Mouse (Mus musculus) retina, postnatal 7 days (tissue): ENCODE data around the gene Gm27021.
"Not testable (repeated sequence)": the region's sequence is repeated elsewhere in the genome, so short reads cannot be mapped to it uniquely, and the experiment has no call there.

Experiments used
- DNase-seq: peaks from one replicate; pipeline ENCODE4 v3.0.0-alpha.2; 2012; ENCODE audit warnings: low read depth, low spot score

Gene Gm27021

DNA sequence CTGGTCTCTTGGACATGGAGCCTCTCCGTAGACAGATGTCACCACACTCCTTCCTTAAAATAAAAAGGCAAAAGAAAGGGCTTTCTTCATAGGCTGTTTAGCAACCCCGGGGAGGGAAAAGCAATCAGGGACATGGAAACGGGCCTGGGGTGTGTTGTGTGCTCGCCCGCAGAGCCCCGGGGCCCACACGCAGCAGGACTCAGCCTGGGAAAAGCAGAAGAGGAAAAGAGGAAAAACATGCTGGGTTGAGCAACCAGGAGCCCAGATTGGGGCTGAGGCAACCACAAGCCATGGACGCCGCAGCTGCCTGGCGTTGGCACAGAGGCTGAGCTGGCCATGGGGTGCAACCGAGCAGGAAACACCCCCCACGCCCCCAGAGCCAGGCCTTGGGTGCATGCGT lies 18.2 kb upstream of the Gm27021 start:
- no peak for DNase-seq

- no peak for DNase-seq
Observed at GRCm38 (mm10) chr8:120685591-120685990, 17.7 kb upstream of the Gm27021 start.

GRCm38 (mm10) chr8:120685097-120685496 lies 17.2 kb upstream of the Gm27021 start:
- no peak for DNase-seq

DNA sequence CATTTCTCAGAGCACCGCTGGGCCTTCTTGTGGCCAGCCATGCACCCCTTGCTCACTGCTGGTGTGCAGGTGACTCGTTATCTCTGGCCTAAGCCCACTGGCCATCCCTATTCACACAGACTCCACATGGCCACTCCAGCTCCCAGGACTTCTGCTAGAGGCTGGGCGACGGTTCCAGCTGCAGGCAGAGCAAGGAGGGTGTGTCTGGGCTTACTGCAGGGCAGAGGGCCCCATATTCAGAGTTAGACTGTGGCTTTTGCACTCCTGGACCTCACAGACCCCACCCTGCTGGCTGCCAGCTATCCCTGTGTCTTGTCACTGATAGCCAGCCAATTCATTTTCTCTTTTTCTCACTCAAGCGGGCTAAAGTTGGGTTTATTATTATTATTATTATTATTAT lies 16.2 kb upstream of the Gm27021 start:
- no peak for DNase-seq

- no peak for DNase-seq
Observed at GRCm38 (mm10) chr8:120683602-120684001, 15.7 kb upstream of the Gm27021 start.

DNA sequence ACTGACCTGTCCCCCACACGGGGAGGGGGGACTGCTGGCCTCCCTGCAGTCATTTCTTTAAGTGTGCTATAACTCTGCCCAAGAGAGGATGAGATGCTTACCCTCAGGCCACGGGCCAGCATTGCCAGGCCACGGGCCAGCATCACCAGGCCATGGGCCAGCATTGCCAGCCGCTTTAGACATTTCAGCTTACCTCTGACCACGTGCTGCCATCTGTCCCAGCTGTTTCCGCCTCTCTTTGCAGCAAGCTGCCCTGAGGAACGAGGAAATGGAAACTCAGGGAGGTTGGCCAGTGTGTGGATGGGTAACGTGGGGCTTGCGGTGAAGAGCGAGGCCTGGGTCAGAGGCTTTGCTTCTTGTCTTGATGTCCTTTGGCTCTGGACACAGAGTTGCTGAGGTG lies 13.2 kb upstream of the Gm27021 start:
- DNase-seq = no peak

- DNase-seq = not testable (repeated sequence)
Observed at GRCm38 (mm10) chr8:120680405-120680804, 12.5 kb upstream of the Gm27021 start.

- DNase-seq = no peak
Observed at GRCm38 (mm10) chr8:120679629-120680387, 11.9 kb upstream of the Gm27021 start.

GRCm38 (mm10) chr8:120678447-120678846 lies 10.6 kb upstream of the Gm27021 start:
- peak; percentile 78 for DNase-seq

DNA sequence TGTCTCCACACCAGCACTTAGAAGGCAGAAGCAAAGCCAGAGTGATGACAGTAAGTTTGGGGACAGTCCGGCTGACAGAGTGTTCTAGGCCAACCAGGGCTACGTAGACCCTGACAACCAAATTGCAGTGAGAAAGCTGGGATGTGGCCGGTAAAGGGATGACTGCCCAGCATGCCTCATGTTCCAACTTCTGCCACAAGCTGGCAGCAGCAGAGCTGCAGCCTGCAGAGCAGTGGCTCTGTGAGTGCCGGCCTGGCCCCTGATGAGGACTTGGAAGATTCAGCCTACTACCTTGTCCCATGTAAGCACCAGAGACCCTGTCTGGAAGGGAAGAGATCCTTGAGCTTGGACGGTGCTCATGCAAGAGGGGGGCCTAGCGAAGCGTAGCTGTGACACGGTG lies 7.8 kb upstream of the Gm27021 start:
- DNase-seq = no peak

DNA sequence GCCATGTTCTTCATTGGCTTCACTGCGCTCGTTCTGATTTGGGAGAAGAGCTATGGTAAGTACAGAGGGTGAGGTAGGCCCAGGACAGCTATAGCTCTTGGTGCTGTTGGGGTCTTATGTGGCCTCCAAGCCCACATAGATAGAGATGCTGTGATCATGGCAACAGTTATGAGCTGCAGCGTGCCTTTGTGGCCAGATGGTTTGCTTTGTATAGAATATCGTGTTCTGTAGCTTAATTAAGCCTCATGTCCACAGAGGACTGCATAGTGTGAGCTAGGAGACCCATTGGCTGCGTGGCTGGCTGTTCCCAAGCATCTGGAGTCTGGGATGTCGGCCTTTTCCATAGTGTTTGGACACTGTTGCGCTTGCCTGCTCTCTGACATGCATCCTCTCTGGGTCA lies 5.4 kb upstream of the Gm27021 start:
- DNase-seq = no peak

DNA sequence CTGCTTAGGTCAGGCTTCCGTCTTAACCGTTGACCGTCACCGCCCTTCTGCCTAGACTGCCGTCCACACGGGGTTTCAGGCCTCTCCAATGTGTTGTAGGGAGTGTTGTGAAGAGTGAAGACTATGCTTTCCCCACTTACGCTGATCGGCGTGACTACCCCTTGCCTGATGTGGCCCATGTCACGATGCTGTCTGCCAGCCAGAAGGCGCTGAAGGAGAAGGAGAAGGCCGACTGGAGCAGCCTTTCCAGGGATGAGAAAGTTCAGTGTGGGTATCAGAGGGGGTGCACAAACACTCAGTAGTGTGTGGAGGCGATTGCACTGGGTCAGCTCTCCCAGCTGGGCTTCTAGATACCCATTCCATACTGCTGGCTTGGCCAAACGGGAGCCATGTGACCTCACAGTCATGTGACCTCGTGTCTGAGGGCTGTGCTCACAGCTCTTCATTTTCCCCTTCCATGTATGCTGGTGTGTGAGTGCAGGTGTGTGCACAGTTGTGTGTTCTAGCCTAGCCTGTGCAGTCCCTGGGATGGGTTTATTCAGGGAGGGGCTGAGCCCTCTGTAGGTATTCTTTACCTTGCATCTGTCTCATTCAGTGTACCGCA lies 4.8 kb upstream of the Gm27021 start:
- DNase-seq = no peak

GRCm38 (mm10) chr8:120671775-120672174 lies 3.9 kb upstream of the Gm27021 start:
- no peak for DNase-seq

GRCm38 (mm10) chr8:120668374-120668905 lies 561 bp upstream of the Gm27021 start, which contains the start of gene Emc8:
Gene Emc8 (minus strand): TSS chr8:120668573.
- no peak for DNase-seq

DNA sequence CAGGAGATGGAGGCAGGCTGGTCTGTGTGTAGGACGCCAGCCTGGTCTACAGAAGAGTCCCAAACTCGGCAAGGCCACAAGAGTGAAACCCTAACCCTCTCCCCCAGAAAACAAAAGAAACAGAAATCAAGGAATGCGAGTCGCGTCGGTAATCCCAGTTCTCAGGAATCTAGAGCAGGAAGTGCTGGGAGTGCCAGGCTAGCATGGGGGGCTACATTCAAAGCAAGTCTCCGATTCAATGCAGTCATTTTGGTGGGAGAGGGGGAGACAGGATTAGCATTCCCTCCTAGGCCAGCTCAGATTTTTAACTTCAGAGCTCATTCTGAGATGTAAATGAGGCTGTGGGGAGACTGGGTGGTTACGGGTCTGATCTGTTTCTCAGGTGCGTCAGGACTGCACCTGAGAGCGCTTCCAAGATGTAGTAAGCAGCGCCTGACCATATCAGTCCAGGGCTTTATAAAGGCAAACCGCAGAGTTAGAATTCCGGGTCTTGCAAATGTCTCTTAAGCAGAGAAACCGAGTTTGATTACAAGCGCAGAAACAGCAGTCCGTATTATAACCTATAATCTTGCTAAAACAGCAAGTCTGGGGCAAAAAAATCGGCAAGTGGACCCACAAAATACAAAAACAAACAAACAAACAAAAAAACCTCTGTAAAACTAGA lies 940 bp downstream of the Gm27021 start:
- DNase-seq = no peak

- DNase-seq = no peak
Observed at GRCm38 (mm10) chr8:120665726-120666455, 2.0 kb downstream of the Gm27021 start.

DNA sequence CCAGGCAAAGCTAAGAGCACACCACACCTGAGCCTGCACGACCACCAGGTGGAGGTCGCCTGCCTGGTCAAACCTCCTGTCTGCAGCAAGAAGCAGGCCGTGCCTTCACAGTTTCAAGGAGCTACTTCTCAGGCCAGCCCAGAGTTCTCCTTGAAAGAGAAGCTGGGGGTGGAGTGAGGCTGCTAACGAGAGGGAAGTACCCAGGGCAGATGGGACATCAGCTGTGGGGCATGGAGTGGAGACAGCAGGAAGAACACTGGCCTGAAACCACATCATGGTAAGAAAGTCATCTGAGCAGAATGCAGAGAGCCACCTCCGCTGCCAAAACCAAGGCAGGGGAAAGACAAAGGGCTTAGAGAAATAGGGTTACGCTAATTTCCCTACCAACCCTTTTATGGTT lies 3.3 kb downstream of the Gm27021 start:
- no peak for DNase-seq

- DNase-seq = no peak
Observed at GRCm38 (mm10) chr8:120657415-120657814, 10.5 kb downstream of the Gm27021 start.

DNA sequence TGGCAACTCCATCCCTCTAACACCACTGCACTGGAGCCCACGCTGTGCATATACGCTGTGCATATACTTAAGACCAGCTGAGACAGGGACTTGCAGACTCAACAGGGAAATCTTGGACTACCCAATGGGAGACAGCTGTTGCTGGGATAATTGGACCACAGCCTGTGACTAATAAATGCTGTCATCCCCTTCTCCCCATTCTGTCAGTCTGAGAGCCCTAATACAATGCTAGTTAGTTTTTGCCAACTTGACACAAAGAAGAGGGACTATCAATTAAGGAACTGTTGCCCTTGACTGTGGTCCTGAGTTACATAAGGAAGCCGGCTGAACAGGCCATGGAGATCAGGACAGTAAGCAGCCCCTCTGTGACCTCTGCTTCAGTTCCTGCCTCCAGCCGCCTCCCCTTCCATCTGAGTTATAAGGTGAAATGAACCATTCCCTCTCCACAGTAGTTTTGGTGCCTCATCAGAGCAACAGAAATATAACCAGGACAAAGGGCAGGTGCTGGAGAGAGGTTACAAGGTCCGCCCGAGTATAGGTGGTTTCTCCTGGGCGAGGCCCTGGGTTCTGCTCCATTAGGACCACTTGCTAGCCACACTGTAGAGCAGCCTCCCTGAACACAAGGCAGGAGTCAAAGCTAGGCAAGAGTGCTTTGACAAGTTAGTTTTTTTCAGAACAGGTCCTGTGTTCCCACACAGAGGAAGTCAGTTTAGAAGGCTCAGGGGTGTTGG lies 11.4 kb downstream of the Gm27021 start:
- no peak for DNase-seq

DNA sequence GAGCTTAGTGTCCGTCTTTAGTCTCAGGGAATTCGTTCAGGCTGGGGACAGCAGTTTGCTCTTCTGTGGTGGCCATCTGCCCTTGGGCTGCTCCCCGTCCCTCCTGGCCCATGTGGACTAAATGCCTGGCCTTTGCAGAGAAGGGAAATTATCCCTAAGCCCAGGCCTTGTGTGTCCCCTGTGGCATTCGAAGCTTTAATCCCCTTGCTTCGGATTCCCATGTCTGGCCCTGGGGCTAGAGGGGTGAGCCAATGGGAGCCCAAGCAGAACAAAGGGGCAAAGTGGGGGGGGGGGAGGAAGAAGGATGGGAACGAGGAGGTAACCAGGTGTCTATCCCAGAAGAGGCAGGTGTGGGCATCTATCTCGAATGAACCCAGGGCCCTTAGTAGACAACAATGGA lies 20.3 kb downstream of the Gm27021 start, which contains the start of gene 1190005I06Rik:
Gene 1190005I06Rik, minus strand, starts transcription at position 101 of the 400 bp plus-strand sequence.
- DNase-seq = no peak

DNA sequence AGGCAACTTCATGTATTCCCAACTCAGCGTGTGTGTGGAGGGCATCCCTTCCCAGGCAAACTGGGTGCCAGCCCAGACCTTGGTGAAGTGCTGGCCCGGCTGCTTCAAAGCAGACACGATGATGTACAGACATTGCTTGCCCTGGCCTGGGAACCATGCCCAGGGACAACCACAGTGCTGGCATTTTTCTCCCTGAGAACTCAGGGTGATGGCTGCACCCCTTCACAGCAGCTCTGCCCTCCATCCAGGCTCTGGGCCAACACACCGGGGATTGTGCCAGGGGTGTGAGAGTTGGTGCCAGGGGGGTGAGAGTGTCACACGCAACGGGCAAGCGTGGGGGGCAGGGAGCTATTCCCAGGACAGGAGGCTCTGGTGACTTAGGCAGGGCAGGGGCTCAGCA lies 23.2 kb downstream of the Gm27021 start:
- no peak for DNase-seq
